Mouse (Mus musculus): ENCODE results near the gene Cdkn2b. TPM values are rescaled to one million over a fixed set of nuclear protein-coding genes. Genes with fewer than 3 reads are reported as not detected.

The Cdkn2b gene
- polyA plus RNA-seq, 1 experiment from 2014 or later, result 1.9 TPM

DNA sequence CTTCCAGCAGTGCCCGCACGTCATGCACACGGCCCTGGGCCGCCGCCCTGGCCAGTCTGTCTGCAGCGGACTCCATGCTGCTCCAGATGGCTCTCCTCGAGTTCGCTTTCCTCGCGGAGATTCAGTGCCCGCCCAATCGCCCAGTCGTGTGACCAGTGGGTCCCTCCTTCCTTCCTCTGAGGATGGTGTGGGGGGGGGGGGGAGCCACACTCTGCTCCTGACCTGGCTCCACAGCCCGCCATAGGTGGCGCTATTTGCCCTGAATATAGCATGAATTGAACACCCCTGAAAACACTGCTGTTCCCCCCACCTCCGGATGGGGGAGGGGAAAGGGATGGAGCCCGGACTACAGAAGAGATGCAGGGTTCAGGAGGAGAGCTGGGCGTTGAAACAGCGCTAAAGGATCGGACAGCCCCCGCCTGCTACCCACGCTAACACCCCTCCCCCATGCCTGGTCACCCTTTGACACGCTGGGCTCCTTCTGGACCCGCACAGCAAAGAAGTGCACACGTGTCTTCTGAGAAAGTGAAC lies 28.7 kb downstream of the Cdkn2b start:
- Histone ChIP-seq H3K36me3 (no peaks in the 10 kb centered on the region), H3K4me3 (peak overlapping the region; percentile 45), H3K27me3 (ENCODE audit: insufficient read depth, poor library complexity, severe bottlenecking) (peaks cover 95% of the 10 kb centered on the region), H3K9me3 (no peaks in the 10 kb centered on the region), H3K27ac (no peak overlapping the region), H3K4me1 (peaks cover 7% of the 10 kb centered on the region)
- DNase-seq (ENCODE audit: low spot score), result no peak
- WGBS, result 0% methylated on average over 25 of the region's 25 CpGs

- Histone ChIP-seq H3K36me3 (no peaks in the 10 kb centered on the region), H3K27me3 (ENCODE audit: insufficient read depth, poor library complexity, severe bottlenecking) (peaks cover 96% of the 10 kb centered on the region), H3K9me3 (no peaks in the 10 kb centered on the region), H3K27ac (no peak overlapping the region), H3K4me1 (peaks cover 7% of the 10 kb centered on the region), H3K4me3 (no peak overlapping the region)
- WGBS, result 1% methylated on average over 7 of the region's 7 CpGs
- DNase-seq (ENCODE audit: low spot score), result no peak
Observed at GRCm38 (mm10) chr4:89281236-89281635, 29.6 kb downstream of the Cdkn2b start.

DNA sequence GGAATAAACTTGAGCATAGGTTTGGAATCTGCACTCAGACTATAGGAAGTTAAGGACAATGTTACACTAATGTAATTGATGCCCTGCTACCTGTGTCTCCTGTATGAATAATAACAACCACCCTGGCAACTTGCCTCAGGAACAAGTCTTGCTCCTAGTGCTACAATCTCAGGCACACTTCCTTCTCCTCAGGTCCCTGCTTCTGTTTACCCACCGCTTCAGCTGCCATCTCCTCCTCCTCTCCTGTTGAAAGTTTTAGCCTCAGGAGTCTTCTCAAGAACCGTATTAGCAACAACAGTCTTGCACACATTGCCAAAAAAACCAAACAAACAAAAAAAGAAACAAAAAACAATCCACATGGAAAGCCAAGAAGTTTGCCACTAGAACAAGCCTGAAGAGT lies 31.2 kb downstream of the Cdkn2b start:
- Histone ChIP-seq H3K4me3 (no peak overlapping the region), H3K27ac (no peak overlapping the region), H3K9me3 (no peaks in the 10 kb centered on the region), H3K36me3 (no peaks in the 10 kb centered on the region), H3K27me3 (ENCODE audit: insufficient read depth, poor library complexity, severe bottlenecking) (peaks cover 100% of the 10 kb centered on the region), H3K4me1 (peaks cover 7% of the 10 kb centered on the region)
- 0% methylated on average over 2 of the region's 2 CpGs for WGBS
- no peak for DNase-seq (ENCODE audit: low spot score)

DNA sequence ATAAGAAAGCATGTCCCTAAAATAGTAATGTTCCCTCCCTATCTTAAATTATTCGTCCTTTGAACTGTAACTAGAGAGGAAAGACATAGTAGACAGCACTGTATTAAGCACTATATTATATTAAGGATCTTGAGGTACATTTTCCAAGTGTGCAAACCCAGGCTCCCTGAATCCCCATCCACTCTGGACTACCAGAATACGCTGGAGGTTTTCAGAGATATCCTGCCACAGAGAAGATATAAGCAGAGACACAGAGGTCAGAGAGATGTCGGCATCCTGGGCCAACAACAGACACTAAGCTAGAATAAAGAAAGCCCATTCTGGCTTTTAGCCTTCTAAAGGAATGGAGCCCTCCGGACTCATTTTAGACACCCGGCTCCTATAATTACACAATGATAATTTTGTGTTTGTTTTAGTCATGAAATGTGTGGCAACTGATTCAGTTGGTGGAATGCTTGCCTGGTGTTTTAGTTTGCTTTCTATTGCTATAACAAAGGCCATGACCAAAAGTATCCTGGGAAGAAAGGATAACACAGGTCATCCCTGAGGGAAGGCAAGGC lies 33.4 kb downstream of the Cdkn2b start:
- Histone ChIP-seq H3K4me3 (no peak overlapping the region), H3K36me3 (no peaks in the 10 kb centered on the region), H3K9me3 (no peaks in the 10 kb centered on the region), H3K27me3 (ENCODE audit: insufficient read depth, poor library complexity, severe bottlenecking) (peaks cover 100% of the 10 kb centered on the region), H3K4me1 (peaks cover 7% of the 10 kb centered on the region), H3K27ac (no peak overlapping the region)
- 8% methylated on average over 5 of the region's 5 CpGs for WGBS
- no peak for DNase-seq (ENCODE audit: low spot score)

GRCm38 (mm10) chr4:89276669-89277219 lies 34.1 kb downstream of the Cdkn2b start:
- H3K4me3 ChIP-seq, result no peak overlapping the region
- H3K36me3 ChIP-seq, result no peaks in the 10 kb centered on the region
- H3K9me3 ChIP-seq, result no peaks in the 10 kb centered on the region
- under 1% methylated on average over 37 of the region's 37 CpGs for WGBS
- H3K27ac ChIP-seq, result no peak overlapping the region
- H3K27me3 ChIP-seq (ENCODE audit: insufficient read depth, poor library complexity, severe bottlenecking), result peaks cover 100% of the 10 kb centered on the region
- no peak for DNase-seq (ENCODE audit: low spot score)
- peaks cover under 1% of the 10 kb centered on the region; the same call in 1 of the 2 replicates for H3K4me1 ChIP-seq

GRCm38 (mm10) chr4:89275811-89276584 lies 34.8 kb downstream of the Cdkn2b start:
- Histone ChIP-seq H3K27ac (no peak overlapping the region), H3K4me3 (no peak overlapping the region), H3K36me3 (no peaks in the 10 kb centered on the region), H3K4me1 (no peaks in the 10 kb centered on the region), H3K27me3 (ENCODE audit: insufficient read depth, poor library complexity, severe bottlenecking) (peaks cover 98% of the 10 kb centered on the region), H3K9me3 (no peaks in the 10 kb centered on the region)
- 1% methylated on average over 25 of the region's 25 CpGs for WGBS
- no peak for DNase-seq (ENCODE audit: low spot score)

GRCm38 (mm10) chr4:89274829-89275548 lies 35.9 kb downstream of the Cdkn2b start:
- DNase-seq (ENCODE audit: low spot score), result peak; percentile 72
- Histone ChIP-seq H3K9me3 (no peaks in the 10 kb centered on the region), H3K4me1 (no peaks in the 10 kb centered on the region), H3K36me3 (no peaks in the 10 kb centered on the region), H3K27me3 (ENCODE audit: insufficient read depth, poor library complexity, severe bottlenecking) (peaks cover 98% of the 10 kb centered on the region), H3K27ac (no peak overlapping the region), H3K4me3 (no peak overlapping the region)
- whole genome bisulfite sequencing, result 2% methylated on average over 24 of the region's 24 CpGs

DNA sequence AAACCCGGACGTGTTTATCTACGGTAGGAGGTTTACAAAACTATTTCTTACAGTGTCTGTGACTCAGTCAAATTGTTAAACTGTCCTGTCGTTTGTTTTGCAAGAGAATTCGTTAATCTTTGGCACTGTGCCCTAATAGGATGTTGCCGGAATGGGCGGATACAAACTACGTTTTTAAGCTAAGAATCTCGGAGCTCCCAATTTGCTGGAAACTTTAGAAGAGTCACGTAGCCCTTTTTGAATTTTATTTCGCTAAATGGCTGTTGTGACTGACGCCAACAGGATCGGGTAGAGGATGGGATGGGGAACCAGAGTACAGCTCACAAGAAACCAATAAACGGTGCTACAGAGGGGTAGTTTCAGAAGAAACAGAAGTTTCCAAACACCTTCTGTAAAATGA lies 36.8 kb downstream of the Cdkn2b start:
- no peaks in the 10 kb centered on the region for H3K36me3 ChIP-seq
- no peak for DNase-seq (ENCODE audit: low spot score)
- peaks cover 95% of the 10 kb centered on the region for H3K27me3 ChIP-seq (ENCODE audit: insufficient read depth, poor library complexity, severe bottlenecking)
- H3K4me3 ChIP-seq, result no peak overlapping the region
- no peaks in the 10 kb centered on the region for H3K4me1 ChIP-seq
- H3K27ac ChIP-seq, result no peak overlapping the region
- WGBS, result 1% methylated on average over 14 of the region's 14 CpGs
- H3K9me3 ChIP-seq, result no peaks in the 10 kb centered on the region

DNA sequence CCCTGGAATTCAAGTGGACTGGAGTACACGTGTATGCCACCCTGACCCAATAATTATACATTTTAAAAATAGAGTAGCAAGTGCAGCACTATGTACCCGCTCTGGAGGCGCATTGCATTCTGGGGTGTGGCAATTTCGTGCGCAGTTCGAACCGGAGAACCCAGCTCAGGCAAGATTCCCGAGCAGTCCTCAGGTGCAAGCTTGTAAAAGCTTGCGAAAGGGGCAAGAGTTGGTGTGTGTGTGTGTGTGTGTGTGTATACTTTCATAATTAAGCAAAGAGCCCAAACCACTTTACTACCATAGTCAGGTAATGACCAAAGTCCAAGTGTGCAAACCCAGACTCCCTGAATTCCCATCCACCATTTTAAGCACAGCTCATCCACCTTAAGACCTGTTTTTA lies 37.3 kb downstream of the Cdkn2b start:
- Histone ChIP-seq H3K27me3 (ENCODE audit: insufficient read depth, poor library complexity, severe bottlenecking) (peaks cover 91% of the 10 kb centered on the region), H3K27ac (no peak overlapping the region), H3K4me3 (no peak overlapping the region), H3K4me1 (no peaks in the 10 kb centered on the region), H3K9me3 (no peaks in the 10 kb centered on the region), H3K36me3 (no peaks in the 10 kb centered on the region)
- WGBS, result under 1% methylated on average over 9 of the region's 9 CpGs
- no peak for DNase-seq (ENCODE audit: low spot score)

DNA sequence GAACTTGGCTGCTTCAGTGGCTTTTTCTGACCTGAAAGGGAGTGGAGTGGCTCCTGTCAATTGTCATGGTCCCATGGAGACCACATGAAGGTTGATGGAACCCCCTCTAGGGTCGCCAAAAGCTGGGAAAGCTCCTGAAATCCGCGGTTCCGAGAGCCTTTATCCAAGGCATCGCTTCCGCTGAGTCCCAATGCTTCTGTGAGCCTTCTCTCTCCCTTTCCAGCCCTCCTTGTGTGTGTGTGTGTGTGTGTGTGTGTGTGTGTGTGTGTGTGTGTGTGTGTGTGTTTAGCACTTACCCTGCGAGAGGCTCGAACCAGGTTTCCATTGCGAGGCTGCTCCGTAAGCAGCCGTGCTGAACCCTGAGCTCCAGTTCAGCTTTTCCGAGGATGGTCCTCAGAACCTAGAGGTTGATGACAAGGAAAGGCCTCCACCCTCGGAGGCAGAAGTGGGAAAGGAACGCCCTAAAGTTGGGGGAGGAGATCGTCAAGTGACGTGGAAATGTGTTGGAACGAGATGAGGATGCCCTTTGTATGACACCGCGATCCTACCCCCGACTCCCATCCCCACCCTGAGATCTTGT lies 37.8 kb downstream of the Cdkn2b start:
- Histone ChIP-seq H3K27ac (no peak overlapping the region), H3K4me1 (no peaks in the 10 kb centered on the region), H3K27me3 (ENCODE audit: insufficient read depth, poor library complexity, severe bottlenecking) (peaks cover 85% of the 10 kb centered on the region), H3K36me3 (no peaks in the 10 kb centered on the region), H3K4me3 (no peak overlapping the region), H3K9me3 (no peaks in the 10 kb centered on the region)
- 2% methylated on average over 20 of the region's 20 CpGs for WGBS
- no peak for DNase-seq (ENCODE audit: low spot score)

GRCm38 (mm10) chr4:89272101-89272718 lies 38.6 kb downstream of the Cdkn2b start:
- 4% methylated on average over 18 of the region's 18 CpGs for WGBS
- H3K27me3 ChIP-seq (ENCODE audit: insufficient read depth, poor library complexity, severe bottlenecking), result peaks cover 77% of the 10 kb centered on the region
- no peaks in the 10 kb centered on the region for H3K36me3 ChIP-seq
- no peak overlapping the region for H3K27ac ChIP-seq
- no peaks in the 10 kb centered on the region for H3K4me1 ChIP-seq
- no peaks in the 10 kb centered on the region for H3K9me3 ChIP-seq
- H3K4me3 ChIP-seq, result no peak overlapping the region
- DNase-seq (ENCODE audit: low spot score), result no peak

- Histone ChIP-seq H3K27me3 (ENCODE audit: insufficient read depth, poor library complexity, severe bottlenecking) (no peaks in the 10 kb centered on the region), H3K4me3 (no peak overlapping the region), H3K4me1 (no peaks in the 10 kb centered on the region), H3K9me3 (no peaks in the 10 kb centered on the region), H3K36me3 (no peaks in the 10 kb centered on the region), H3K27ac (no peak overlapping the region)
- no peak for DNase-seq (ENCODE audit: low spot score)
- WGBS, result 76% methylated on average over 1 of the region's 1 CpGs
Observed at GRCm38 (mm10) chr4:89257768-89258167, 53.1 kb downstream of the Cdkn2b start.

All from heart, embryonic 10.5 days (tissue).